Mouse (Mus musculus) lung, postnatal 0 days (tissue): ENCODE data around the gene Kcnh1.

ENCODE experiments used
- CTCF ChIP-seq: IDR thresholded peaks from 2 replicates; pipeline ENCODE4 v1.5.1; 2016; ENCODE audit warnings: antibody characterized with exemption, mild to moderate bottlenecking
- EP300 ChIP-seq: IDR thresholded peaks from 2 replicates; pipeline ENCODE4 v1.6.1; 2016; ENCODE audit warnings: antibody characterized with exemption, mild to moderate bottlenecking, control low read depth

GRCm38 (mm10) chr1:192232696-192233095 lies 42.1 kb downstream of the Kcnh1 start:
- TF ChIP-seq CTCF (no peak), EP300 (no peak)
